Mouse (Mus musculus): Measurements from ENCODE around the gene Amigo1. TPM values are rescaled to one million over a fixed set of nuclear protein-coding genes. Genes with fewer than 3 reads are reported as not detected.
A peak's percentile ranks its signal among the peaks of the same experiment; 100 is the strongest.
"Not testable (repeated sequence)": the region's sequence is repeated elsewhere in the genome, so short reads cannot be mapped to it uniquely, and the experiment has no call there.

Amigo1 gene
- total RNA-seq, 2 experiments from 2014 or later: 23.6 to 25.8 TPM

GRCm38 (mm10) chr3:108206731-108207375 is 20.7 kb downstream of the Amigo1 start:
- intact Hi-C loops (cut with DNase I): no loop called here
- peak; percentile 82 for DNase-seq

GRCm38 (mm10) chr3:108209001-108209400 is 22.9 kb downstream of the Amigo1 start:
- intact Hi-C loops (cut with DNase I): no loop called here
- peak; percentile 18 for DNase-seq

GRCm38 (mm10) chr3:108209536-108209935 is 23.4 kb downstream of the Amigo1 start:
- DNase-seq: no peak
- intact Hi-C loops (cut with DNase I): no loop called here

- peak; percentile 97 for DNase-seq
- intact Hi-C loops (cut with DNase I): no loop called here
Measured at GRCm38 (mm10) chr3:108209946-108210770, 24.0 kb downstream of the Amigo1 start.

GRCm38 (mm10) chr3:108210771-108211139 is 24.6 kb downstream of the Amigo1 start, which contains the start of gene Atxn7l2:
Atxn7l2 (minus strand) TSS chr3:108210934.
- peak; percentile 87 for DNase-seq
- intact Hi-C loops (cut with DNase I): no loop called here

GRCm38 (mm10) chr3:108211845-108212244 is 25.7 kb downstream of the Amigo1 start:
- peak; percentile 64 for DNase-seq
- intact Hi-C loops (cut with DNase I): no loop called here

GRCm38 (mm10) chr3:108212406-108212805 is 26.3 kb downstream of the Amigo1 start:
- intact Hi-C loops (cut with DNase I): no loop called here
- DNase-seq: peak; percentile 43

- intact Hi-C loops (cut with DNase I): no loop called here
- no peak for DNase-seq
Measured at GRCm38 (mm10) chr3:108214734-108215133, 28.6 kb downstream of the Amigo1 start.

GRCm38 (mm10) chr3:108220661-108221060 is 34.5 kb downstream of the Amigo1 start:
- peak; percentile 28 for DNase-seq
- intact Hi-C loops (cut with DNase I): no loop called here

- no peak for DNase-seq
- intact Hi-C loops (cut with DNase I): no loop called here
Measured at GRCm38 (mm10) chr3:108225711-108226557, 39.8 kb downstream of the Amigo1 start.

GRCm38 (mm10) chr3:108226558-108227350 is 40.6 kb downstream of the Amigo1 start, which contains the start of gene Sypl2:
Sypl2 (minus strand) TSS chr3:108226648.
- intact Hi-C loops (cut with DNase I): no loop called here
- peak; percentile 67 for DNase-seq

- intact Hi-C loops (cut with DNase I): no loop called here
- DNase-seq: no peak
Measured at GRCm38 (mm10) chr3:108227521-108227920, 41.4 kb downstream of the Amigo1 start.

GRCm38 (mm10) chr3:108231646-108232045 is 45.5 kb downstream of the Amigo1 start:
- DNase-seq: no peak
- intact Hi-C loops (cut with DNase I): no loop called here

GRCm38 (mm10) chr3:108237474-108238102 is 51.5 kb downstream of the Amigo1 start:
- DNase-seq; intact Hi-C loops (cut with DNase I): not testable (repeated sequence)

GRCm38 (mm10) chr3:108241243-108241839 is 55.2 kb downstream of the Amigo1 start:
- intact Hi-C loops (cut with DNase I): no loop called here
- no peak for DNase-seq
